In genomic region chr8:123185566-123186409, GRCm38 (mm10) we compare ENCODE assay signal across 10 mouse cellular contexts. TPM values are rescaled to one million over a fixed set of nuclear protein-coding genes. Genes with fewer than 3 reads are reported as not detected.
DNase-seq lines count a peak whose midpoint lies in the region; ATAC-seq lines count a peak whose summit lies in the region.
"Had no signal": no experiment of that assay in that cellular context is flagged by ENCODE, and none has a peak within 500 bp of the region (broad histone marks: within the 10 kb centered on the region; RNA-seq: fewer than 3 reads in every experiment).

Gene Dpep1, plus strand, starts transcription at chr8:123186242.

- H3K4me2 ChIP-seq in limb, embryonic 13.5 days (replicated peaks): peak within 1 kb of the TSS; percentile 19

- no peaks in the 10 kb centered on the region for H3K36me3 ChIP-seq in limb, embryonic 13.5 days

- WGBS in limb, embryonic 13.5 days: 15% methylated on average over 19 of the region's 19 CpGs

- H3K4me1 ChIP-seq in limb, embryonic 13.5 days: peaks cover 20% of the 10 kb centered on the region

- ATAC-seq in limb, embryonic 13.5 days (ENCODE audit: low FRiP score, low read depth): peak; percentile 61; the same call in 1 of the 2 replicates
- no peak for ATAC-seq in erythroblast, adult 5-6 weeks (replicated peaks; ENCODE audit: low FRiP score, poor library complexity, severe bottlenecking)

- intact Hi-C loops in heart, postnatal 10 days (cut with DNase I): no loop called here
- intact Hi-C loops in left cerebral cortex, postnatal 36 days (cut with DNase I): loop anchor here (5.0 kb wide), 1 partner anchor 33 kb away; no protein-coding TSS in a partner anchor

- no peak within 1 kb of the TSS for H3K4me3 ChIP-seq in limb, embryonic 13.5 days
- H3K4me3 ChIP-seq: erythroblast, embryonic 14.5 days had no signal

- no peak for DNase-seq in urinary bladder, adult 2 months (ENCODE audit: low spot score)
- DNase-seq in urinary bladder, postnatal 10 days (ENCODE audit: low spot score): no peak
- DNase-seq in heart, postnatal 10 days: peak; percentile 69 to 70
- DNase-seq in urinary bladder, postnatal 14 days (ENCODE audit: low spot score): peak; percentile 54
- no peak for DNase-seq in cerebellum, postnatal 14 days
- DNase-seq in left cerebral cortex, postnatal 36 days (ENCODE audit: low spot score in 2 of 2): no peak

- H3K9ac ChIP-seq in limb, embryonic 13.5 days: peak within 1 kb of the TSS; percentile 4; the same call in 1 of the 2 replicates

- H3K27ac ChIP-seq in limb, embryonic 13.5 days: peak within 1 kb of the TSS; percentile 48; the same call in 1 of the 2 replicates

- H3K9me3 ChIP-seq in limb, embryonic 13.5 days: no peaks in the 10 kb centered on the region

- no peaks in the 10 kb centered on the region for H3K27me3 ChIP-seq in limb, embryonic 13.5 days

RNA-seq across cellular contexts. Expression of gene Dpep1, which starts in this region (rescaled TPM):
- polyA plus RNA-seq in urinary bladder, adult 2 months (2012; rRNA removed): 56.5 and 73.2 TPM in 2 replicates
- 10 to 100 TPM in 1 of 2 experiments, 1 to 10 TPM in 1; 9.6 to 29.0 TPM for total RNA-seq in heart, postnatal 10 days (2021)
- 2.4 and 2.5 TPM in 2 replicates for polyA plus RNA-seq in limb, embryonic 13.5 days (2015; fragmentation: Nextera tagmentation; extraction: Ambion mirVana)
- 1.3 TPM in 1 of 2 replicates, not detected in the other for total RNA-seq in erythroblast, adult 5-6 weeks (2015; ENCODE audit: low replicate concordance)
- not detected in 2 replicates for total RNA-seq in erythroblast, adult 5-6 weeks (2017; ENCODE audit: low replicate concordance)
- total RNA-seq in left cerebral cortex, postnatal 36 days (2021): not detected
- total RNA-seq: CH12.LX had no signal
- polyA plus RNA-seq: erythroblast, embryonic 14.5 days had no signal

Comparison
In these comparisons a context has a peak if more than half of its experiments do, and no peak if none do; other contexts are left out.
1. RNA of gene Dpep1 (total RNA-seq): 9.6 to 29.0 TPM in heart, postnatal 10 days; 1.3 TPM in erythroblast, adult 5-6 weeks and not detected in left cerebral cortex, postnatal 36 days; every median in the first group is over 4 times any median in the second.
2. RNA of gene Dpep1 (polyA plus RNA-seq): 56.5 to 73.2 TPM in urinary bladder, adult 2 months; 2.4 to 2.5 TPM in limb, embryonic 13.5 days; every median in the first group is over 10 times any median in the second.
3. DNase-seq: peak in heart, postnatal 10 days (2 of 2) and urinary bladder, postnatal 14 days (single experiment); none in urinary bladder, adult 2 months (single experiment), urinary bladder, postnatal 10 days (single experiment), cerebellum, postnatal 14 days (0 of 2) and left cerebral cortex, postnatal 36 days (0 of 2).